Mouse (Mus musculus) heart, postnatal 14 days (tissue): ENCODE data around the gene Lgsn. TPM values are rescaled to one million over a fixed set of nuclear protein-coding genes. Genes with fewer than 3 reads are reported as not detected.

Experiments
- DNase-seq, 2 experiments: peaks; one replicate each; pipeline ENCODE4 v3.0.0; 2021 to 2022
- intact Hi-C: fragments of 180-260 bp; cut with DNase I; formaldehyde crosslinking; loops from one replicate; pipeline ENCODE4 v1.15.1; 2025
- total RNA-seq, 2 experiments: library from RNA; stranded (reverse); gene quantifications; 2 replicates each; pipeline ENCODE4 v1.2.3; 2021

Lgsn gene
- total RNA-seq, 2 experiments from 2014 or later = not detected

- DNase-seq = no peak
- intact Hi-C loops = no loop called here
These were observed 29.6 kb downstream of the Lgsn start for GRCm38 (mm10) chr1:31205770-31206169.

- intact Hi-C loops = loop anchor here (1.0 kb wide), 1 partner anchor 127 kb away; no protein-coding TSS in a partner anchor
- peak; percentile 23 to 59 for DNase-seq
These were observed 33.9 kb downstream of the Lgsn start for GRCm38 (mm10) chr1:31210144-31210543.

- intact Hi-C loops = no loop called here
- DNase-seq = no peak
These were observed 38.6 kb downstream of the Lgsn start for GRCm38 (mm10) chr1:31214831-31215230.

GRCm38 (mm10) chr1:31220599-31221250 lies 44.5 kb downstream of the Lgsn start:
- intact Hi-C loops = no loop called here
- DNase-seq = no peak

- intact Hi-C loops = no loop called here
- DNase-seq = no peak
These were observed 46.4 kb downstream of the Lgsn start, which contains the start of the genes 4931428L18Rik and Pih1d3 for GRCm38 (mm10) chr1:31222564-31222963. Gene 4931428L18Rik, minus strand, starts transcription at chr1:31222684. Gene Pih1d3, plus strand, starts transcription at chr1:31222838.

GRCm38 (mm10) chr1:31233319-31234036 lies 57.3 kb downstream of the Lgsn start:
- intact Hi-C loops = no loop called here
- DNase-seq = no peak

Other genes starting within 250 kb of the Lgsn start
- not detected for gene AC153137.1, start 198.4 kb upstream of the Lgsn start, total RNA-seq
- gene 4931428L18Rik, start 46.3 kb downstream of the Lgsn start, total RNA-seq = not detected
- not detected for gene Pih1d3, start 46.4 kb downstream of the Lgsn start, total RNA-seq